Mouse (Mus musculus) lung, postnatal 36 days (tissue): ENCODE measurements around the gene Pttg1.

Experiments
- DNase-seq: peaks from one replicate; pipeline ENCODE4 v3.0.0; 2022; ENCODE audit warnings: mixed read lengths

The Pttg1 gene

DNA sequence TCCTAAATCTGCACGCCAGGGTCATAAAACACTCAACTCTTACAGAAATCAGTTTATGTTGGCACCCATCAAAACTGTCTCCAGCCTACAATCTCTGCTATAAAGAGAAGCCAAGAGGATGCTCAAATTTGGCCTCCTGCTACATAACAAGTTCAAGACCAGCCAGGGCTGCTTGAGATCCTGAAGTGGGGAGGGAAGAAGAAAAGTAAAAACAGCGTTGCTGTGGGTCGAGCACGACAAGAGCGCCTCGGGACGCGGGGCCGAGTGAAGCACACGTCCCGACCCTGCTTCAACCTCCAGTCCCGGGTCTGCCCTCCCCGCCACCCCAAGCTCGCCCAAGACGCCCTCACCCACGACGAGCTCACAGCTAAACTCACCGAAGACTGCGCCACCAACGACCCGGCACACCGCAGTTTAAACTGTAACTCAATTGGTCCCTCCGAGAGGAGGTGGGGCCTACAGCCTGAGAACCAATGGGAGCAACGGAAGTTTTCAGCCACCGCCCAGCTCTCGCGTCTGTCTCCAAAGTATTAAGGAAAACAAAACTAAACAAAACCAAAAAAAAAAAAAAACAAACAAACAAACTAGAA is at the start of gene Pttg1:
Gene Pttg1 (minus strand): TSS at position 428 of the 590 bp plus-strand sequence.
- DNase-seq, result peak; percentile 94

- DNase-seq, result peak; percentile 68
Measured at GRCm38 (mm10) chr11:43474225-43474774, 48.2 kb upstream of the Pttg1 start, which contains the start of gene C1qtnf2. TSS of gene C1qtnf2 (plus strand) at chr11:43474276.

DNA sequence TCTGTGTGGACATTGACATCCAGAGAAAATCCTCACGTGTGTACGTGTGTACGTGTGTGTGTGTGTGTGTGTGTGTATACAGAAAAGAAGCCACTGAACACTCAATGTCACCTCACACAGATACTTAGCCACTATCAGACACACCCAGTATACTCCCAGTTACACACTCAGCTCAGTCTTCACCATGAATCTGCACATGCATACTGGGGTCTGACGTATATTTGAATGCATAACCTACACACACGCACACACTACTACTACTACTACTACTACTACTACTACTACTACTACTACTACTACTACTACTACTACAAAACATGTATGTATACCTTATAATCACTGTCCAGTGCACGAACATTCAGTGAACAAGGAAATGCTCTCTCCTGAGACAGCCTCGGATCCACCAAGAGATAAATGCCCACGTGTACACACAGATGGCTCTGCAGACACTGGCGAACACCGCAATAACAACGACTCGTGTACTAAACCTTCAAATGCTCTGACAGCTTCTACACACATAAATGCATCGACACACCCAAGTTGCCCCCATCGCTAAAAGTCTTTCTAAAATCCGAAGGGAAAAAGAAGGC is 47.7 kb upstream of the Pttg1 start:
- DNase-seq, result no peak

DNA sequence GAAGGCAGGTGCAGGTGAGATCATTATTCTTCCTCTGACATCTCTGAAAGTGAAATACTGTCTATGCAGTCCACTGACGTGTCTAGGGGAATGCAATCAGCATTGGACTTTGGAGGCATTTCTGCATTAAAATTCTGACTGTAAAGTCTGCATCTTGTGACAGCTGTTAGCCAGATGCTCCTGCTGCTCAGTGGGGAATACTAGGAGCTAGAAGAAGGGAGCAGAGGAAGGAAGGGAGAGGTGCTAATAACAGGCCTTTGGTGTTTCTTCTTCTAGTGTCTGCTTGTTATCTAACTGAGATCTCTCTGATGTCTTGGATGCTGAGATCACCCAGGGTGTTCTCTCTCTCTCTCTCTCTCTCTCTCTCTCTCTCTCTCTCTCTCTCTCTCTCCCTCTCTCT is 47.1 kb upstream of the Pttg1 start:
- DNase-seq, result no peak

DNA sequence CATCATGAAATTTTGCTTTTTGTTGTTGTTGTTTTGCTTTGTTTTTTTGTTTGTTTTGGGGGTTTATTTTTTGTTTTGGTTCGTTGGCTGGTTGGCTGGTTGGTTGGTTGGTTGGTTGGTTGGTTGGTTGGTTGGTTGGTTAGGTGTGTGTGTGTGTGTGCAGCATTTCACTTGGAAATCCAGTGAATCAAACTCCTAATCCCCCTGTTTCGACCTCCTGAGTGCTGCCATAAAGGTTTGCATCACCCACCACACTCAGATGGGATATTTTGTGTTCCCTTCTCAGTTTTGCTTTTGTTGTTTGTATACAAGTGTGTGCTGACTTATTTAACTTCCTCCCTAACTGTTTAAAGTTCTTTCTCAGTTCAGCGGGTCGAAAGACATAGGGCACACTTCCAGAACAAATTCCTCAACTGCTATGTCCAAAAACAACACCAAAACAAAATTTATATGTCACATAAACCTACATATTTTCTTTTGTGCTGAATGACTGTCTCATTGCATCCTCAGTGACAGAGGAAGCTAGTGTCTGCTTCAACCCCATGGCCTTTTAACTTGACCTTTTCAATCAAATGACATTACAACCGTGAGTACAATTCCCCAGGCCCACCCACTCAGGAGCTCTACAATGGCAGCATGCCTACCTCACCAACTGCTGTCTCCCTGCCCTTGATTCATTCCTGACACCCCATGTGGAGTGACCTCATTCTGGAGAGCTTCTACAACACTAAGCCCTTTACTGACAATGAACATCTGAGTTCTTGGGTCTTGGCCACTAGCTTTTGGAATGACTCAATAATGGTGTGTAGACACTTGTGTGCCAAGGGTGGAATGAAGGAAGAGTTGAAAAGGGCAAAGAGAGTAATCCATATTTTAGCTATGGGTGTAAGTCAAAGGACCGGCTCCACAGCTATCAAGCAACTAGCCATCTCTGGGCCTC is 45.1 kb upstream of the Pttg1 start:
- DNase-seq, result peak; percentile 36

- peak; percentile 69 for DNase-seq
Measured at GRCm38 (mm10) chr11:43470118-43470517, 44.1 kb upstream of the Pttg1 start.

DNA sequence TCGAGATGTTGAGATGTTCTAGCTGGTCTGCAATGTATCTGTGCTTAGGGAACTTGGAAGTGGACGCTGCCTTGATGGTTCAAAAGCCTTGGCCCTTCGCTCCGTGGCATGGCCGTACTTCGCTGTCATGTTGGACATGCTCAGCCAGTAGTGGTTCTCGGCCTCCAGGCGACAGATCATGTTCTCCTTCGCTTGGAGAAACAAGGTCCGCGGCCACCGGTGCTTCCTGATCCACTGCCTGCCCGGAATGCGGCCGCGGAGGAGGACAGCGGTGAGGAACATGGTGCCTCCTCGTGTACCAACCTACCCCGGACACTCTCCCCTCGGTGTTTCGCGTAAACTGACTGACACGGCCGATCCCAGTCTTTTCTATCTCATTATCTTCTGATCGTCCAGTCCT is 37.2 kb upstream of the Pttg1 start:
- DNase-seq, result no peak

GRCm38 (mm10) chr11:43452266-43452665 is 26.2 kb upstream of the Pttg1 start:
- no peak for DNase-seq

GRCm38 (mm10) chr11:43451322-43451721 is 25.3 kb upstream of the Pttg1 start:
- no peak for DNase-seq

DNA sequence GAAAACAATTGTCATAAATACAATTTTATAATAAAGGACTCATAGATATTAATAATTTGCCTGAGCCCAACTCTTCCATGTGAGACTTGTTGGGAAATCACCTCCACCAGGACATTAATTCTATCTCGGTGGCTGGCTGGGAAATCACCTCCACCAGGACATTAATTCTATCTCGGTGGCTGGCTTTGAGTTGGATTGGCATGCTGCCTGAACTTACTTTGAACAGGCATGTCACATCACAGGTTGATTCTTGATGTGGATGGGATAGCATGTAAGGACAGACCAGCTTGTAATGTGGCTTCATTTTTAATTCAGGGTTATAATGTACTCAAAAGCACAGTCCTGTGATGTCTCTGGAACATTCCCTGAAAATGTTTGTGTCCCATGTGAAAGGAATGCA is 23.9 kb upstream of the Pttg1 start:
- no peak for DNase-seq

GRCm38 (mm10) chr11:43443183-43443582 is 17.1 kb upstream of the Pttg1 start:
- no peak for DNase-seq

DNA sequence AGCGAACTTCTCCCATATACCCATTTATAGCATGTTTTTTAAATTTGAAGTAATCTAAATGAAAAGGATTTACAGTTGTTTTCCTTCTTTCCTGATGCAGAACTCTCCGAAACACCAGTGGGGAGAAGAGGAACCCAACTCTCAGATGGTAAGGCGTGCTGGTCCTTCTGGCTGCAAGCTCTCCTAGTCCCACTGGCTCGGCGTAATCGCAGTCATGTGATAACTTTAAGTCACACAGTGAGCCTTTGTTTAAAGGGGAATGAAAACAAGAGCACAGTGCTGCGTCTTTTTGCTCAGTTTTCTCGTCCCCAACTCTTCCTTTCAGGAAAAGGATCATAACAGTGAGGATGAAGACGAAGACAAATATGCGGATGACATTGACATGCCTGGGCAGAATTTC is 15.1 kb upstream of the Pttg1 start:
- no peak for DNase-seq

GRCm38 (mm10) chr11:43434024-43434407 is 8.0 kb upstream of the Pttg1 start:
- no peak for DNase-seq

DNA sequence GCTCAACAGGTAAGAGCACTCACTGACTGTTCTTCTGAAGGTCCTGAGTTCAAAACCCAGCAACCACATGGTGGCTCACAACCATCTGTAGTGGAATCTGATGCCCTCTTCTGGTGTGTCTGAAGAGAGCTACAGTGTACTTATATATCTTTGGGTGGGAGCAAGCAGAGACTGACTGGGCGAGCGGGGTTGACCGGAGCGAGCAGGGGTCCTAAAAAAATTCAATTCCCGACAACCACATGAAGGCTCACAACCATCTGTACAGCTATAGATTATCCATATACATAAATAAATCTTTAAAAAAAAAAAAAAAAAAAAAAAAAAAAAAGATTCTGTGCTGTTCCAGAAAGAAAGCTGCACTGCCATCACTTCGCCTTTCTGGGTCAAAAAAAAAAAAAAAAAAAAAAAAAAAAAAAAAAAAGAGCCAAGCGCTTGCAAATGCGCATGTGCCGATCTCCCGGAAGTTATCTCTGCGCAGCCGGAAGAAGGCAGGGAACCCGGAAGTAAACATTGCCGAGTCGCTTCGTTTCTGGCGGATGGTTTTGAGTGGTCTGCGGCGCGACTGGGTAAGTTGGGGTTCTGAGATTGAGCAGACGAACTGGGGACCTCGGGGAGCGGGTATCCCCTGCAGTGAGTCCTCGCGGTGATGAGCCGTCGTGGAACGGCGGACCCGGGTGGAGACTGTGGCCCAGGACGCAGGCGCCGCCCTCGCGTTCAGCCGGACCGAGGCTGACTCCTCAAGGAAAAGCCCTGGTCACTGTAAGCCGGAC is 7.4 kb upstream of the Pttg1 start, which contains the start of gene Slu7:
Gene Slu7 (plus strand): TSS at position 491 of the 770 bp plus-strand sequence.
- DNase-seq, result peak; percentile 74

GRCm38 (mm10) chr11:43426414-43426884 is 398 bp upstream of the Pttg1 start:
- DNase-seq, result no peak

DNA sequence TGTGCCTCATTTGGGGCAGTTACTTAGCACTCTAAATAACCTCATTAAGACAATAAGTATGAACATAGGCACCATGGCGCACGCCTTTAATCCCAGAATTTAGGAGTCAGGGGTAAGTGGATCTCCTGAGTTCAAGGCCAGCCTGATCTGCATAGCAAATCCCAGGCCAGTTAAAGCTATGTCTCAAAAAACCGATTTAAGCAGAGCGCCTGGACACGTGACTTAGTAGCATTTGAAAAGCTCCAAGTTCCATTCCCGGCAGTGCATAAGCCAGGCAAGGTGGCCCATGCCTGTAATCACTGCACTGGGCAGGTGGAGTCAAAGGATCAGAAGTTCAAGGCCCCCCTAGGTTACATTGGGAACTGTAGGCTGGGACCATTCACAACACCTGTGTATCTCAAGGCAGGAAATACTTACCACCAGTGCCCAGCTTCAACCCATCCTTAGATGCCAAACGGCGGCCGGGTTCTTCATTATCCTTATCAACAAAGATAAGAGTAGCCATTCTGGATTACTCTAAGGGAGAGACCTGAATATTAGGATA is 813 bp downstream of the Pttg1 start:
- no peak for DNase-seq

DNA sequence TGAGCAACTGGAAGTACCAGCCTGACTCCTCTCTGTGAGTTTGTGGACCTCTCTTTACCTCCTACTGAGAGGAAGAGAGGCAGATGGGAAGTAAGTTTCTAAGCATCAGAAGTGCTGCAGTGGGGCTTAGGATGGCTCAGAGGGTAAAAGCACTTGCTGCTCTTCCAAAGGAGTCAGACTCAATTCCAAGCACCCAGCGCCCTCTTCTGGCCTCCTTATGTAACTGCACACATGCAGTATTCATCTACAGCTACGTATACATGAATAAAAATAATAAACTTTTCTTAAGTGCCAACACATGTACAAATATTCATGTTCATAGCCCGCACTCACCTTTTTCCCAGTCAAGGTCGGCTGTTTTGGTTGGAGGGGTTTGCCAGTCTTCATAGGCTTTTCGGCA is 1.7 kb downstream of the Pttg1 start:
- no peak for DNase-seq

- no peak for DNase-seq
Measured at GRCm38 (mm10) chr11:43417201-43417600, 8.8 kb downstream of the Pttg1 start.

GRCm38 (mm10) chr11:43412771-43413451 is 13.1 kb downstream of the Pttg1 start:
- peak; percentile 91 for DNase-seq

GRCm38 (mm10) chr11:43411413-43411812 is 14.6 kb downstream of the Pttg1 start:
- peak; percentile 86 for DNase-seq

DNA sequence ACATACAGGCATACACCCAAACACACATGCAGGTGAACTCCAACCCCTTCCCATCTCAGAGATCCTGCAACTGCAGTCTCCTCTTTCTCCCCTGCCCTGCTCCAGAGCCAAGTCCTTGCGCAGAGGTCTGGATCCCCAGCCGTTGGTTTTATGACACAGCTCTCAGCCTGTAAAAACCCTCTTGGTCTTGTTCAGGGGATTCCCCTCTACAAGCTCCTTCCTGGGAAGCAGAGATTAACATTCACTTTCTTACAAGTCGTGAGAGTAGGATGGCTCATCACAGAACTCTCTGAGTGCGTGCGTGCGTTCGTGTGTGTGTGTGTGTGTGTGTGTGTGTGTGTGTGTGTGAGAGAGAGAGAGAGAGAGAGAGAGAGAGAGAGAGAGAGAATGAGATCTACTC is 15.8 kb downstream of the Pttg1 start:
- DNase-seq, result no peak

DNA sequence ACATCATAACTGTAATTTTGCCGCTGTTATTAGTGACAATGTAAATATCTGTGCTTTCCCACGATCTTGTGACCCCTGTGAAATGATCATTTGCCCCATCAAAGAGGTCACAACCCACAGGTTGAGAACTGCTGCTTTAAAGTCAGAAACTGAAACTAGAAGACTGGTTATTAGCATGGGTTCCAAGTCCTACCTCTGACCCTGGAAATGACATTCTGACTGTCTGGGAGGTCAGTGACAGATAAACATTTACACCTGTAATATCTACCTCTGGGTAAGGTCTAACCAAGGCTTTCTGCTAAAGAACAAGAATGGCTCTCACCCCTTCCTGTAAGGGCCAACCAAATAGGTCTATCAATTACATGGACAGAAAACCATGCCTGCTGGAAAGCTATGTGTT is 17.2 kb downstream of the Pttg1 start:
- no peak for DNase-seq
